Mouse (Mus musculus) lung, embryonic 14.5 days (tissue): ENCODE data around the gene Snx29. TPM values are rescaled to one million over a fixed set of nuclear protein-coding genes. Genes with fewer than 3 reads are reported as not detected.

ENCODE experiments used
- ATAC-seq: fragments of 200-750 bp; cut with Nextera tagmentation; 2 replicates; pipeline ENCODE4 v1.8.0; 2017; ENCODE audit warnings: mild to moderate bottlenecking, moderate TSS enrichment, moderate library complexity; ENCODE audit not compliant: insufficient read depth
- DNase-seq: peaks from one replicate; pipeline ENCODE4 v3.0.0-alpha.2; 2015
- H3K27ac ChIP-seq: fragments of 300-500 bp; sonication (generic); 2 replicates; pipeline ENCODE4 v1.5.1; 2014; ENCODE audit warnings: low read depth, mild to moderate bottlenecking, moderate library complexity
- H3K27me3 ChIP-seq: fragments of 300-500 bp; sonication (generic); 2 replicates; pipeline ENCODE4 v1.6.1; 2014; ENCODE audit warnings: low read length, control low read depth; ENCODE audit not compliant: insufficient read depth
- H3K36me3 ChIP-seq: fragments of 300-500 bp; sonication (generic); 2 replicates; pipeline ENCODE4 v1.6.1; 2014; ENCODE audit warnings: control low read depth; ENCODE audit not compliant: insufficient read depth
- H3K4me1 ChIP-seq: fragments of 300-500 bp; sonication (generic); 2 replicates; pipeline ENCODE4 v1.6.1; 2014; ENCODE audit warnings: antibody characterized with exemption, control low read depth; ENCODE audit not compliant: insufficient read depth
- H3K4me2 ChIP-seq: fragments of 300-500 bp; sonication (generic); 2 replicates; pipeline ENCODE4 v1.6.1; 2014; ENCODE audit warnings: mild to moderate bottlenecking
- H3K4me3 ChIP-seq: fragments of 300-500 bp; sonication (generic); 2 replicates; pipeline ENCODE4 v1.5.1; 2014; ENCODE audit warnings: low read depth, low read length
- H3K9ac ChIP-seq: fragments of 300-500 bp; sonication (generic); 2 replicates; pipeline ENCODE4 v1.6.1; 2014
- H3K9me3 ChIP-seq: fragments of 300-500 bp; sonication (generic); 2 replicates; pipeline ENCODE4 v1.6.1; 2016; ENCODE audit warnings: low read depth, low read length, control low read depth
- CTCF ChIP-seq: IDR thresholded peaks from 2 replicates; pipeline ENCODE4 v1.5.1; 2016; ENCODE audit warnings: antibody characterized with exemption, low read depth
- WGBS: fragments of 180-500 bp; shearing (Covaris S2); extraction: QIAGEN DNeasy Blood & Tissue Kit; methylation state at CpG from one replicate; pipeline ENCODE4 v1.1.7; 2014; 5-methylcytosine and 5-hydroxymethylcytosine counted together
- polyA plus RNA-seq: library from polyadenylated mRNA; unstranded; fragments of >200 nt; fragmentation: Nextera tagmentation; extraction: Ambion mirVana; gene quantifications from 2 replicates; pipeline ENCODE4 v1.2.1, GENCODE M21; 2014

Snx29 gene
- polyA plus RNA-seq, 1 experiment from 2014 or later, result 10.3 TPM

DNA sequence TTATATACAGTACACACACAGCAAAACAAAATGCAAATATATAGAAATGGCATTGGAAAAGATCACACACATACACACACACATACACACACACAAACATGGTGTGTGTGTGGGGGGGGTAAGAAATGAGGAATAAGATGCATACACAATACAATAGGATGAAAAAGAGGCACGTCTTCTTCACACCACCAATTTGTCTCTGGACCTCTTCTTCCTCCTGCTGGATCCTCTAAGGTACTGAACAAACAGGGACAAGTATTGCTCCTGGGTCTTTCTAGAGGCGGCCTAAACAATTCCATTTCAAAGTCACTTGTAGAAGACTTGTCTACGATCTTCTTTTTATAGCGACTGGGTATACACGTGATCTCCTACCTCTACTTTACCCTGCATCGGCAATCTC, 194.7 kb downstream of the Snx29 start:
- no peaks in the 10 kb centered on the region for H3K36me3 ChIP-seq
- H3K27ac ChIP-seq, result no peak overlapping the region
- no peaks in the 10 kb centered on the region for H3K9me3 ChIP-seq
- ATAC-seq, result no peak
- H3K4me3 ChIP-seq, result no peak overlapping the region
- no peaks in the 10 kb centered on the region for H3K27me3 ChIP-seq
- H3K4me2 ChIP-seq, result no peak overlapping the region
- 91% methylated on average over 6 of the region's 6 CpGs for WGBS
- DNase-seq, result no peak
- no peaks in the 10 kb centered on the region for H3K4me1 ChIP-seq
- no peak for TF ChIP-seq CTCF
- no peak overlapping the region for H3K9ac ChIP-seq

- 67% methylated on average over 12 of the region's 12 CpGs for WGBS
- H3K9ac ChIP-seq, result no peak overlapping the region
- no peak overlapping the region for H3K4me3 ChIP-seq
- DNase-seq, result peak; percentile 49
- H3K27ac ChIP-seq, result no peak overlapping the region
- H3K27me3 ChIP-seq, result no peaks in the 10 kb centered on the region
- no peak for ATAC-seq
- no peak for TF ChIP-seq CTCF
- no peaks in the 10 kb centered on the region for H3K9me3 ChIP-seq
- no peaks in the 10 kb centered on the region for H3K4me1 ChIP-seq
- H3K36me3 ChIP-seq, result no peaks in the 10 kb centered on the region
- H3K4me2 ChIP-seq, result no peak overlapping the region
These were observed 196.2 kb downstream of the Snx29 start for GRCm38 (mm10) chr16:11518803-11519498.

- TF ChIP-seq CTCF, result no peak
- no peak for ATAC-seq
- H3K9me3 ChIP-seq, result no peaks in the 10 kb centered on the region
- WGBS, result 63% methylated on average over 10 of the region's 10 CpGs
- H3K4me1 ChIP-seq, result no peaks in the 10 kb centered on the region
- no peak overlapping the region for H3K27ac ChIP-seq
- no peaks in the 10 kb centered on the region for H3K27me3 ChIP-seq
- H3K4me3 ChIP-seq, result no peak overlapping the region
- no peaks in the 10 kb centered on the region for H3K36me3 ChIP-seq
- H3K4me2 ChIP-seq, result no peak overlapping the region
- no peak for DNase-seq
- no peak overlapping the region for H3K9ac ChIP-seq
These were observed 203.5 kb downstream of the Snx29 start for GRCm38 (mm10) chr16:11526104-11526786.

- DNase-seq, result no peak
- no peak for TF ChIP-seq CTCF
- Histone ChIP-seq H3K4me1 (no peaks in the 10 kb centered on the region), H3K4me3 (no peak overlapping the region), H3K36me3 (no peaks in the 10 kb centered on the region), H3K27me3 (no peaks in the 10 kb centered on the region), H3K27ac (no peak overlapping the region), H3K9me3 (no peaks in the 10 kb centered on the region), H3K4me2 (no peak overlapping the region), H3K9ac (no peak overlapping the region)
- WGBS, result 75% methylated on average over 10 of the region's 10 CpGs
- ATAC-seq, result no peak
These were observed 204.3 kb downstream of the Snx29 start for GRCm38 (mm10) chr16:11526996-11527395.

- no peaks in the 10 kb centered on the region for H3K9me3 ChIP-seq
- no peak overlapping the region for H3K9ac ChIP-seq
- WGBS, result 45% methylated on average over 13 of the region's 13 CpGs
- H3K36me3 ChIP-seq, result no peaks in the 10 kb centered on the region
- H3K4me2 ChIP-seq, result no peak overlapping the region
- no peak overlapping the region for H3K27ac ChIP-seq
- H3K4me1 ChIP-seq, result no peaks in the 10 kb centered on the region
- ATAC-seq (no peak), DNase-seq (no peak)
- H3K27me3 ChIP-seq, result no peaks in the 10 kb centered on the region
- no peak overlapping the region for H3K4me3 ChIP-seq
- TF ChIP-seq CTCF, result no peak
These were observed 207.9 kb downstream of the Snx29 start for GRCm38 (mm10) chr16:11530466-11531194.

DNA sequence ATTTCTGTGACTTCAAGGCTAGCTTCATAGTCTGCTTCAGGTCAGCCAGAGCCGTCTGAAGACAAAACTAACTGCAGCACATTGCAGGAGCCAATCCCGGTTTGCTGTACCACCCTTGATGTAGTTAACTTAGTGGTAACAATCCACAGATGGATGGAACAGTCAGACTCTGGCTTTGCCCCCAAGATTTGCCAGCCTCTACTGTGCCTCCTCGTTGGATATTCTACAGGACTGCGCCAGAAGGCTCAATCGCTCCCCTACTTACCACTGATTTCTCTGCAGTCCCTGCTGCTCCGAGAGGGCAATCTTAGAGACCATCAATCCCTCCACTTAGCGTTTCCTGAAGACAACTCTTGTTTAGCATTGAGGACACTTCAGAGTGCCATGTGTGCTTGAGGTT, 208.7 kb downstream of the Snx29 start:
- DNase-seq, result no peak
- 86% methylated on average over 7 of the region's 7 CpGs for WGBS
- Histone ChIP-seq H3K4me3 (no peak overlapping the region), H3K36me3 (no peaks in the 10 kb centered on the region), H3K4me2 (no peak overlapping the region), H3K9ac (no peak overlapping the region), H3K27me3 (no peaks in the 10 kb centered on the region), H3K4me1 (no peaks in the 10 kb centered on the region), H3K9me3 (no peaks in the 10 kb centered on the region), H3K27ac (no peak overlapping the region)
- TF ChIP-seq CTCF, result no peak
- ATAC-seq, result no peak

GRCm38 (mm10) chr16:11532592-11532991, 209.9 kb downstream of the Snx29 start:
- Histone ChIP-seq H3K36me3 (no peaks in the 10 kb centered on the region), H3K4me2 (no peak overlapping the region), H3K9me3 (no peaks in the 10 kb centered on the region), H3K4me3 (no peak overlapping the region), H3K4me1 (no peaks in the 10 kb centered on the region), H3K27me3 (no peaks in the 10 kb centered on the region), H3K27ac (no peak overlapping the region), H3K9ac (no peak overlapping the region)
- TF ChIP-seq CTCF, result no peak
- 0 out of 2 replicates have a peak, but pooled peaks have one; percentile 31 for ATAC-seq
- WGBS, result 52% methylated on average over 8 of the region's 8 CpGs
- DNase-seq, result peak; percentile 69
